ENCODE assay signal across 25 mouse cellular contexts in genomic region chrX:160603316-160603715, GRCm38 (mm10).
DNase-seq lines count a peak whose midpoint lies in the region; ATAC-seq and TF ChIP-seq lines count a peak whose summit lies in the region.
"Had no signal": no experiment of that assay in that cellular context is flagged by ENCODE, and none has a peak within 500 bp of the region (broad histone marks: within the 10 kb centered on the region; RNA-seq: fewer than 3 reads in every experiment).

No protein-coding gene starts in this region.

- peaks cover 31 to 32% of the 10 kb centered on the region in 2 experiments for H3K4me1 ChIP-seq in heart, embryonic 14.5 days (ENCODE audit: control insufficient read depth in 2 of 2, insufficient read depth in 2 of 2, low read length in 2 of 2)
- H3K4me1 ChIP-seq: liver, embryonic 12.5 days had no signal

- H3K4me3 ChIP-seq in heart, embryonic 14.5 days (ENCODE audit: control insufficient read depth in 1 of 2, insufficient read depth in 1 of 2, low read depth in 1 of 2, low read length in 2 of 2), result no peak overlapping the region
- no peak overlapping the region for H3K4me3 ChIP-seq in layer of hippocampus, adult 2 months
- H3K4me3 ChIP-seq in myocyte, result no peak overlapping the region
- H3K4me3 ChIP-seq: embryonic facial prominence, embryonic 12.5 days; heart, embryonic 12.5 days; hindbrain, embryonic 12.5 days; liver, embryonic 12.5 days; midbrain, embryonic 13.5 days had no signal

- TF ChIP-seq CTCF in layer of hippocampus, adult 2 months (conservative IDR thresholded peaks at IDR 0.05), result no peak

- peak overlapping the region; percentile 33 to 72; a peak in 3 of 4 replicates for H3K27ac ChIP-seq in heart, embryonic 14.5 days (replicated peaks in 1 of 2; ENCODE audit: control insufficient read depth in 1 of 2, insufficient read depth in 1 of 2, low read depth in 2 of 2, low read length in 2 of 2)
- H3K27ac ChIP-seq in layer of hippocampus, adult 2 months, result peak overlapping the region; percentile 70
- H3K27ac ChIP-seq: embryonic facial prominence, embryonic 12.5 days; hindbrain, embryonic 12.5 days; hindbrain, postnatal 0 days; liver, embryonic 12.5 days; macrophage; midbrain, embryonic 13.5 days had no signal

- H3K4me2 ChIP-seq in heart, embryonic 14.5 days (ENCODE audit: low read length), result no peak overlapping the region
- H3K4me2 ChIP-seq in myocyte (ENCODE audit: low read depth), result no peak overlapping the region
- H3K4me2 ChIP-seq: embryonic facial prominence, embryonic 12.5 days; heart, embryonic 12.5 days; hindbrain, embryonic 12.5 days; liver, embryonic 12.5 days; midbrain, embryonic 13.5 days had no signal

- no peak for TF ChIP-seq POLR2A in myocyte (IDR thresholded peaks at IDR 0.05; ENCODE audit: insufficient read length, low read depth)

- H3K9ac ChIP-seq in heart, embryonic 14.5 days (ENCODE audit: low read length), result no peak overlapping the region
- H3K9ac ChIP-seq: embryonic facial prominence, embryonic 12.5 days; heart, embryonic 12.5 days; hindbrain, embryonic 12.5 days; liver, embryonic 12.5 days; liver, postnatal 0 days; midbrain, embryonic 13.5 days had no signal

- no peaks in the 10 kb centered on the region for H3K27me3 ChIP-seq in heart, embryonic 14.5 days (ENCODE audit: control insufficient read depth, insufficient read depth, low read length)
- no peaks in the 10 kb centered on the region for H3K27me3 ChIP-seq in myocyte (ENCODE audit: control insufficient read depth, insufficient read depth, insufficient read length)
- H3K27me3 ChIP-seq: heart, embryonic 12.5 days had no signal

- H3K36me3 ChIP-seq in heart, embryonic 14.5 days (ENCODE audit: control insufficient read depth, insufficient read depth, low read length), result no peaks in the 10 kb centered on the region
- H3K36me3 ChIP-seq in myocyte (ENCODE audit: control insufficient read depth, insufficient read depth), result no peaks in the 10 kb centered on the region
- H3K36me3 ChIP-seq: embryonic facial prominence, embryonic 12.5 days; heart, embryonic 12.5 days; hindbrain, embryonic 12.5 days; liver, embryonic 12.5 days; midbrain, embryonic 13.5 days had no signal

- WGBS in heart, embryonic 14.5 days, result 71% methylated on average over 2 of the region's 2 CpGs

- H3K79me2 ChIP-seq in myocyte (ENCODE audit: control insufficient read depth, insufficient read depth), result no peaks in the 10 kb centered on the region

- H3ac ChIP-seq in myocyte (ENCODE audit: control insufficient read depth, insufficient read length), result no peak overlapping the region

- H3K9me3 ChIP-seq in heart, embryonic 14.5 days (ENCODE audit: control insufficient read depth, low read length), result no peaks in the 10 kb centered on the region
- H3K9me3 ChIP-seq: embryonic facial prominence, embryonic 12.5 days; heart, embryonic 12.5 days; hindbrain, embryonic 12.5 days; liver, embryonic 12.5 days; midbrain, embryonic 13.5 days had no signal

- DNase-seq in heart, adult 8-10 months (ENCODE audit: low spot score), result no peak
- no peak for DNase-seq in layer of hippocampus, adult 2 months (ENCODE audit: low spot score in 2 of 2)
- no peak for DNase-seq in layer of hippocampus, adult 8-10 months (ENCODE audit: low spot score in 2 of 2)
- DNase-seq in adrenal gland, postnatal 14 days, result peak; percentile 57
- no peak for DNase-seq in right cerebral cortex, postnatal 4 days
- DNase-seq: cerebellum, adult 8-10 months; cerebellum, postnatal 36 days; embryo, embryonic 11 days; gastrocnemius, postnatal 25 days; kidney, adult 9 months; kidney, postnatal 14 days; left cerebral cortex, postnatal 4 days; liver, postnatal 0 days; spleen, adult 18-20 months; thymus, postnatal 25 days had no signal

- ATAC-seq in heart, embryonic 14.5 days (ENCODE audit: insufficient number of reproducible peaks, insufficient read depth, low FRiP score, low read depth), result no peak
- ATAC-seq: hindbrain, postnatal 0 days; intestine, postnatal 0 days; liver, embryonic 12.5 days; liver, postnatal 0 days; midbrain, embryonic 13.5 days had no signal

TF ChIP-seq in myocyte, 11 proteins besides CTCF, POLR2A, EP300 and RAD21:
- TF ChIP-seq E2F4 (IDR thresholded peaks at IDR 0.05; ENCODE audit: insufficient read depth) (no peak), SRF (IDR thresholded peaks at IDR 0.05; ENCODE audit: control insufficient read depth, insufficient read length, low read depth) (no peak), POLR2AphosphoS2 (IDR thresholded peaks at IDR 0.05; ENCODE audit: insufficient read length, low read depth) (peak; percentile 63), MAX (IDR thresholded peaks at IDR 0.05; ENCODE audit: low read depth) (no peak), TCF3 (IDR thresholded peaks at IDR 0.05; ENCODE audit: insufficient read length, low read depth) (no peak), TCF12 (IDR thresholded peaks at IDR 0.05; ENCODE audit: insufficient read depth, poor library complexity, severe bottlenecking) (no peak)
